Mouse (Mus musculus) large intestine, adult 2 months (tissue): ENCODE results near the gene M6pr. TPM values are rescaled to one million over a fixed set of nuclear protein-coding genes. Genes with fewer than 3 reads are reported as not detected.
A peak's percentile ranks its signal among the peaks of the same experiment; 100 is the strongest.
"Not testable (repeated sequence)": the region's sequence is repeated elsewhere in the genome, so short reads cannot be mapped to it uniquely, and the experiment has no call there.

Experiments used
- DNase-seq: peaks from one replicate; pipeline ENCODE4 v3.0.0-alpha.2; 2012; ENCODE audit warnings: low read depth, low spot score
- WGBS: fragments of 180-500 bp; shearing (Covaris S2); methylation state at CpG from one replicate; pipeline ENCODE4 v1.1.7; 2018; 5-methylcytosine and 5-hydroxymethylcytosine counted together
- polyA plus RNA-seq: library from polyadenylated mRNA; depleted of rRNA; stranded (reverse); fragments of >200 nt; gene quantifications from 2 replicates; pipeline ENCODE4 v1.2.3, GENCODE M21; 2012; rRNA removed

M6pr gene
- polyA plus RNA-seq, 1 experiment: 62.8 TPM

GRCm38 (mm10) chr6:122339648-122340341 is 31.3 kb downstream of the M6pr start:
- under 1% methylated on average over 41 of the region's 71 CpGs for WGBS
- no peak for DNase-seq

- WGBS: 1% methylated on average over 17 of the region's 17 CpGs
Observed at GRCm38 (mm10) chr6:122340349-122341000, 32.0 kb downstream of the M6pr start, which contains the start of gene Phc1. Gene Phc1 (minus strand): TSS chr6:122340561.

GRCm38 (mm10) chr6:122341038-122341810 is 32.7 kb downstream of the M6pr start:
- WGBS: 41% methylated on average over 7 of the region's 7 CpGs
- DNase-seq: peak; percentile 71

More at GRCm38 (mm10) chr6:122340349-122341000, 32.0 kb downstream of the M6pr start, which contains the start of gene Phc1:
- DNase-seq: no peak

GRCm38 (mm10) chr6:122342125-122342524 is 33.6 kb downstream of the M6pr start:
- WGBS: 56% methylated on average over 5 of the region's 5 CpGs
- no peak for DNase-seq

GRCm38 (mm10) chr6:122343719-122344118 is 35.2 kb downstream of the M6pr start:
- WGBS: 16% methylated on average over 10 of the region's 10 CpGs
- no peak for DNase-seq

GRCm38 (mm10) chr6:122344386-122345116 is 36.0 kb downstream of the M6pr start:
- WGBS: 35% methylated on average over 9 of the region's 9 CpGs
- no peak for DNase-seq

- DNase-seq: no peak
- WGBS: 86% methylated on average over 6 of the region's 6 CpGs
Observed at GRCm38 (mm10) chr6:122345731-122346130, 37.2 kb downstream of the M6pr start.

- WGBS: 85% methylated on average over 7 of the region's 7 CpGs
Observed at GRCm38 (mm10) chr6:122346399-122346798, 37.9 kb downstream of the M6pr start.

GRCm38 (mm10) chr6:122347326-122347725 is 38.8 kb downstream of the M6pr start:
- 76% methylated on average over 1 of the region's 1 CpGs for WGBS
- not testable (repeated sequence) for DNase-seq

More at GRCm38 (mm10) chr6:122346399-122346798, 37.9 kb downstream of the M6pr start:
- DNase-seq: no peak

- no peak for DNase-seq
- WGBS: 57% methylated on average over 9 of the region's 9 CpGs
Observed at GRCm38 (mm10) chr6:122355909-122356308, 47.4 kb downstream of the M6pr start.

- 29% methylated on average over 1 of the region's 1 CpGs for WGBS
- DNase-seq: no peak
Observed at GRCm38 (mm10) chr6:122357089-122357488, 48.6 kb downstream of the M6pr start.

GRCm38 (mm10) chr6:122365706-122366105 is 57.2 kb downstream of the M6pr start:
- 35% methylated on average over 3 of the region's 3 CpGs for WGBS
- DNase-seq: no peak

GRCm38 (mm10) chr6:122366287-122366686 is 57.8 kb downstream of the M6pr start:
- DNase-seq: no peak
- 45% methylated on average over 2 of the region's 2 CpGs for WGBS

GRCm38 (mm10) chr6:122366976-122367375 is 58.5 kb downstream of the M6pr start:
- 56% methylated on average over 3 of the region's 3 CpGs for WGBS

More at GRCm38 (mm10) chr6:122366976-122367375, 58.5 kb downstream of the M6pr start:
- no peak for DNase-seq

Other genes with a start within 250 kb of the M6pr start
- 0.58 and 0.97 TPM in 2 replicates for gene Klrg1, start 25.8 kb upstream of the M6pr start, polyA plus RNA-seq
- gene Phc1, start 31.8 kb downstream of the M6pr start, polyA plus RNA-seq: 5.9 and 9.1 TPM in 2 replicates
- 0.02 TPM in 1 of 2 replicates, not detected in the other for gene Rimklb, start 190.0 kb downstream of the M6pr start, polyA plus RNA-seq
- gene Mfap5, start 197.1 kb downstream of the M6pr start, polyA plus RNA-seq: 12.8 and 15.4 TPM in 2 replicates
- 0.47 and 1.0 TPM in 2 replicates for gene Aicda, start 245.1 kb downstream of the M6pr start, polyA plus RNA-seq